Mouse (Mus musculus) forebrain, embryonic 14.5 days (tissue): ENCODE data around the gene Hps6. TPM values are rescaled to one million over a fixed set of nuclear protein-coding genes. Genes with fewer than 3 reads are reported as not detected.
"Not testable (repeated sequence)": the region's sequence is repeated elsewhere in the genome, so short reads cannot be mapped to it uniquely, and the experiment has no call there.

Experiments
- ATAC-seq: fragments of 200-750 bp; cut with Nextera tagmentation; 2 replicates; pipeline ENCODE4 v1.8.0; 2017; ENCODE audit warnings: mild to moderate bottlenecking, moderate library complexity
- DNase-seq: peaks from one replicate; pipeline ENCODE4 v3.0.0-alpha.2; 2015; ENCODE audit warnings: low spot score
- H3K27ac ChIP-seq: fragments of 300-500 bp; sonication (generic); 2 replicates; pipeline ENCODE4 v1.5.1; 2014; ENCODE audit warnings: low read depth, mild to moderate bottlenecking, control low read depth, low read length, moderate library complexity
- H3K27me3 ChIP-seq: fragments of 300-500 bp; sonication (generic); replicated peaks from 2 replicates; pipeline ENCODE4 v1.6.1; 2014; ENCODE audit warnings: low read length, control low read depth, mixed read lengths; ENCODE audit not compliant: control insufficient read depth, insufficient read depth
- H3K36me3 ChIP-seq: fragments of 300-500 bp; sonication (generic); 2 replicates; pipeline ENCODE4 v1.6.1; 2014; ENCODE audit warnings: low read length, control low read depth; ENCODE audit not compliant: control insufficient read depth, insufficient read depth
- H3K4me1 ChIP-seq: fragments of 300-500 bp; sonication (generic); 2 replicates; pipeline ENCODE4 v1.6.1; 2014; ENCODE audit warnings: antibody characterized with exemption, low read length, control low read depth; ENCODE audit not compliant: control insufficient read depth, insufficient read depth
- H3K4me2 ChIP-seq: fragments of 300-500 bp; sonication (generic); 2 replicates; pipeline ENCODE4 v1.6.1; 2014; ENCODE audit warnings: mild to moderate bottlenecking, control low read depth, low read length
- H3K4me3 ChIP-seq: fragments of 300-500 bp; sonication (generic); 2 replicates; pipeline ENCODE4 v1.5.1; 2014; ENCODE audit warnings: low read depth, low read length, control low read depth
- H3K9ac ChIP-seq: fragments of 300-500 bp; sonication (generic); 2 replicates; pipeline ENCODE4 v1.6.1; 2014; ENCODE audit warnings: mild to moderate bottlenecking, low read length, control low read depth, moderate library complexity
- H3K9me3 ChIP-seq: fragments of 300-500 bp; sonication (generic); replicated peaks from 2 replicates; pipeline ENCODE4 v1.6.1; 2016; ENCODE audit warnings: low read length, control low read depth, mixed read lengths; ENCODE audit not compliant: control insufficient read depth
- WGBS: fragments of 180-500 bp; shearing (Covaris S2); extraction: QIAGEN DNeasy Blood & Tissue Kit; methylation state at CpG from one replicate; pipeline ENCODE4 v1.1.7; 2014; 5-methylcytosine and 5-hydroxymethylcytosine counted together
- polyA plus RNA-seq: library from polyadenylated mRNA; unstranded; fragments of >200 nt; fragmentation: Nextera tagmentation; extraction: Ambion mirVana; gene quantifications from 2 replicates; pipeline ENCODE4 v1.2.1, GENCODE M21; 2014

Hps6 gene
- polyA plus RNA-seq, result 0.98 and 1.4 TPM in 2 replicates

- peak; percentile 57 for DNase-seq
- Histone ChIP-seq H3K27me3 (no peaks in the 10 kb centered on the region), H3K4me1 (peaks cover 5% of the 10 kb centered on the region), H3K36me3 (no peaks in the 10 kb centered on the region), H3K27ac (no peak within 1 kb of the TSS), H3K4me3 (peak within 1 kb of the TSS; percentile 54), H3K4me2 (peak within 1 kb of the TSS; percentile 95), H3K9ac (peak within 1 kb of the TSS; percentile 69), H3K9me3 (no peaks in the 10 kb centered on the region)
- 2% methylated on average over 70 of the region's 70 CpGs for WGBS
- ATAC-seq, result peak; percentile 66
Measured at GRCm38 (mm10) chr19:46003371-46004226, at the start of gene Hps6. TSS of gene Hps6 (plus strand) at chr19:46003508.

- Histone ChIP-seq H3K4me1 (no peaks in the 10 kb centered on the region; the same call in 1 of the 2 replicates), H3K4me2 (no peak overlapping the region), H3K9me3 (no peaks in the 10 kb centered on the region), H3K27me3 (no peaks in the 10 kb centered on the region), H3K4me3 (no peak overlapping the region), H3K36me3 (peaks cover 21% of the 10 kb centered on the region; the same call in 1 of the 2 replicates), H3K27ac (no peak overlapping the region), H3K9ac (no peak overlapping the region)
- DNase-seq (no peak), ATAC-seq (no peak)
- 95% methylated on average over 7 of the region's 7 CpGs for WGBS
Measured at GRCm38 (mm10) chr19:45956736-45957135, 46.6 kb upstream of the Hps6 start.

- Histone ChIP-seq H3K9me3 (no peaks in the 10 kb centered on the region), H3K4me3 (no peak overlapping the region), H3K27me3 (no peaks in the 10 kb centered on the region), H3K36me3 (peaks cover 31% of the 10 kb centered on the region; the same call in 1 of the 2 replicates), H3K27ac (no peak overlapping the region), H3K9ac (no peak overlapping the region), H3K4me1 (no peaks in the 10 kb centered on the region; the same call in 1 of the 2 replicates), H3K4me2 (no peak overlapping the region)
- WGBS, result 24% methylated on average over 5 of the region's 5 CpGs
- DNase-seq, result no peak
- no peak for ATAC-seq
Measured at GRCm38 (mm10) chr19:45960770-45961169, 42.5 kb upstream of the Hps6 start.

GRCm38 (mm10) chr19:45984379-45984778 is 18.9 kb upstream of the Hps6 start:
- Histone ChIP-seq H3K36me3 (peaks cover 5% of the 10 kb centered on the region), H3K27ac (no peak overlapping the region), H3K4me2 (no peak overlapping the region), H3K27me3 (no peaks in the 10 kb centered on the region), H3K9me3 (no peaks in the 10 kb centered on the region), H3K4me3 (no peak overlapping the region), H3K9ac (no peak overlapping the region), H3K4me1 (no peaks in the 10 kb centered on the region)
- no peak for DNase-seq
- no peak for ATAC-seq

- H3K36me3 ChIP-seq, result peaks cover 5% of the 10 kb centered on the region; the same call in 1 of the 2 replicates
- no peak for DNase-seq
- H3K4me3 ChIP-seq, result no peak overlapping the region
- ATAC-seq, result no peak
- H3K27me3 ChIP-seq, result no peaks in the 10 kb centered on the region
- no peak overlapping the region for H3K27ac ChIP-seq
- H3K4me2 ChIP-seq, result no peak overlapping the region
- no peaks in the 10 kb centered on the region for H3K4me1 ChIP-seq
- 98% methylated on average over 3 of the region's 3 CpGs for whole genome bisulfite sequencing
- no peak overlapping the region for H3K9ac ChIP-seq
- no peaks in the 10 kb centered on the region for H3K9me3 ChIP-seq
Measured at GRCm38 (mm10) chr19:45988238-45988637, 15.1 kb upstream of the Hps6 start.

- Histone ChIP-seq H3K9ac (no peak overlapping the region), H3K9me3 (no peaks in the 10 kb centered on the region), H3K27ac (no peak overlapping the region), H3K4me1 (no peaks in the 10 kb centered on the region), H3K4me2 (no peak overlapping the region), H3K27me3 (no peaks in the 10 kb centered on the region), H3K36me3 (peaks cover 5% of the 10 kb centered on the region; the same call in 1 of the 2 replicates), H3K4me3 (no peak overlapping the region)
- no peak for ATAC-seq
- no peak for DNase-seq
- 97% methylated on average over 3 of the region's 3 CpGs for WGBS
Measured at GRCm38 (mm10) chr19:45991171-45991570, 12.1 kb upstream of the Hps6 start.

- H3K9me3 ChIP-seq, H3K4me3 ChIP-seq, H3K27ac ChIP-seq, H3K9ac ChIP-seq, H3K36me3 ChIP-seq, H3K27me3 ChIP-seq, H3K4me1 ChIP-seq, ATAC-seq, H3K4me2 ChIP-seq, DNase-seq: not testable (repeated sequence)
- WGBS, result 90% methylated on average over 6 of the region's 6 CpGs
Measured at GRCm38 (mm10) chr19:45993441-45993840, 9.9 kb upstream of the Hps6 start.

- no peaks in the 10 kb centered on the region for H3K36me3 ChIP-seq
- no peaks in the 10 kb centered on the region for H3K9me3 ChIP-seq
- 97% methylated on average over 13 of the region's 13 CpGs for WGBS
- H3K27ac ChIP-seq, result no peak overlapping the region
- H3K9ac ChIP-seq, result no peak overlapping the region
- peaks cover 4% of the 10 kb centered on the region; the same call in 1 of the 2 replicates for H3K4me1 ChIP-seq
- no peak overlapping the region for H3K4me2 ChIP-seq
- ATAC-seq (no peak), DNase-seq (no peak)
- no peak overlapping the region for H3K4me3 ChIP-seq
- no peaks in the 10 kb centered on the region for H3K27me3 ChIP-seq
Measured at GRCm38 (mm10) chr19:45993981-45994737, 9.1 kb upstream of the Hps6 start.
